Mouse (Mus musculus) liver, adult 2 months (tissue): ENCODE measurements around the gene Mef2a. TPM values are rescaled to one million over a fixed set of nuclear protein-coding genes. Genes with fewer than 3 reads are reported as not detected.
"Not testable (repeated sequence)": the region's sequence is repeated elsewhere in the genome, so short reads cannot be mapped to it uniquely, and the experiment has no call there.

Experiments used
- DNase-seq: peaks from one replicate; pipeline ENCODE4 v3.0.0-alpha.2; 2011; ENCODE audit warnings: low read depth, low spot score; ENCODE audit errors: extremely low read depth
- H3K27ac ChIP-seq: fragments of 200-500 bp; replicated peaks from 2 replicates; pipeline ENCODE4 v1.5.1; 2012; ENCODE audit warnings: low read depth, mild to moderate bottlenecking, control low read depth, inconsistent platforms, low read length; ENCODE audit not compliant: insufficient read depth
- H3K27me3 ChIP-seq: fragments of 200-500 bp; 2 replicates; pipeline ENCODE4 v1.6.1; 2012; ENCODE audit warnings: mild to moderate bottlenecking, moderate library complexity, low read length, inconsistent platforms; ENCODE audit not compliant: control insufficient read depth, insufficient read depth
- H3K36me3 ChIP-seq: fragments of 200-500 bp; 2 replicates; pipeline ENCODE4 v1.6.1; 2012; ENCODE audit warnings: low read length, inconsistent platforms; ENCODE audit not compliant: control insufficient read depth, insufficient read depth
- H3K4me1 ChIP-seq: fragments of 200-500 bp; 2 replicates; pipeline ENCODE4 v1.6.1; 2011; ENCODE audit warnings: low read length; ENCODE audit not compliant: control insufficient read depth, insufficient read depth
- H3K4me3 ChIP-seq: fragments of 200-500 bp; 2 replicates; pipeline ENCODE4 v1.5.1; 2011; ENCODE audit warnings: low read depth, mild to moderate bottlenecking, control low read depth, low read length, moderate library complexity; ENCODE audit not compliant: insufficient read depth
- H3K79me2 ChIP-seq: fragments of 200-500 bp; 2 replicates; pipeline ENCODE4 v1.6.1; 2012; ENCODE audit warnings: inconsistent platforms, mild to moderate bottlenecking, low read length, moderate library complexity; ENCODE audit not compliant: control insufficient read depth, insufficient read depth
- H3K9ac ChIP-seq: fragments of 200-500 bp; 2 replicates; pipeline ENCODE4 v1.6.1; 2012; ENCODE audit warnings: low read depth, mild to moderate bottlenecking, control low read depth, inconsistent platforms, low read length
- CTCF ChIP-seq: fragments of 200-500 bp; IDR thresholded peaks from 2 replicates; pipeline ENCODE4 v1.5.1; 2011; ENCODE audit warnings: low read depth, low read length, control low read depth
- POLR2A ChIP-seq: fragments of 200-500 bp; IDR thresholded peaks from 2 replicates; pipeline ENCODE4 v1.6.1; 2011; ENCODE audit warnings: low read length, control low read depth; ENCODE audit not compliant: insufficient read depth; ENCODE audit errors: extremely low read depth
- WGBS: fragments of 180-500 bp; shearing (Covaris S2); methylation state at CpG from one replicate; pipeline ENCODE4 v1.1.7; 2018; 5-methylcytosine and 5-hydroxymethylcytosine counted together
- polyA plus RNA-seq: library from polyadenylated mRNA; depleted of rRNA; stranded (reverse); fragments of >200 nt; gene quantifications from 2 replicates; pipeline ENCODE4 v1.2.3, GENCODE M21; 2012
- total RNA-seq: library from RNA; depleted of rRNA; stranded (reverse); fragments of >200 nt; gene quantifications from 2 replicates; pipeline ENCODE4 v1.2.3, GENCODE M21; 2014

Mef2a gene
- total and polyA plus RNA-seq, 2 experiments: 12.0 to 24.8 TPM

- WGBS: 93% methylated on average over 3 of the region's 3 CpGs
- DNase-seq: no peak
- H3K4me3 ChIP-seq: no peak overlapping the region
- peaks cover 2% of the 10 kb centered on the region; the same call in 1 of the 2 replicates for H3K4me1 ChIP-seq
- no peak overlapping the region for H3K27ac ChIP-seq
- TF ChIP-seq CTCF (no peak), POLR2A (no peak)
- H3K9ac ChIP-seq: no peak overlapping the region
- H3K27me3 ChIP-seq: no peaks in the 10 kb centered on the region
- H3K36me3 ChIP-seq: peaks cover 4% of the 10 kb centered on the region; the same call in 1 of the 2 replicates
- peaks cover 6% of the 10 kb centered on the region; the same call in 1 of the 2 replicates for H3K79me2 ChIP-seq
Observed at GRCm38 (mm10) chr7:67307078-67307477, 65.6 kb downstream of the Mef2a start.

GRCm38 (mm10) chr7:67304937-67305336 lies 67.7 kb downstream of the Mef2a start:
- no peak overlapping the region for H3K9ac ChIP-seq
- no peak for TF ChIP-seq POLR2A
- no peaks in the 10 kb centered on the region for H3K4me1 ChIP-seq
- peak; percentile 16 for DNase-seq
- H3K27me3 ChIP-seq: no peaks in the 10 kb centered on the region
- no peak overlapping the region for H3K4me3 ChIP-seq
- 23% methylated on average over 3 of the region's 3 CpGs for WGBS
- no peak overlapping the region for H3K27ac ChIP-seq
- peaks cover 4% of the 10 kb centered on the region; the same call in 1 of the 2 replicates for H3K36me3 ChIP-seq
- H3K79me2 ChIP-seq: no peaks in the 10 kb centered on the region; the same call in 1 of the 2 replicates

DNA sequence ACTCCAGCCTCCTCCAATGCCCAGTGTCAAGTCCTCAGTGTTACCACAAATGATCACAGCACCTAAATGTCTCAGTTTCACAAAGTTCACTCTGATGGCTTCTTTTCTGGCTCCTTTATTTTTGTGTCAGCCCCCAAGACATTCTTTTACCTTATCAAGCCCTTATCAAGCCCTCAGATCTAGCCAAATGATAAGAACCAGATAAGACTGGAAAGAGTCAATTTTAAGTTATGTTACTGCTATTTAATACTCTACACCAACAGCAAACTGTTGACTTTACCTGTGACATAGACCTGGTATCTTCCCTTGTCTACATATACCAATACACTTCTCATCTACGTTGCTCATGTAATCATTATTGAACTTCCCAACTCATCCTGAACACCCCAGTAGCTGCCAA lies 76.2 kb downstream of the Mef2a start:
- DNase-seq: no peak
- Histone ChIP-seq H3K4me3 (no peak overlapping the region), H3K4me1 (no peaks in the 10 kb centered on the region), H3K9ac (no peak overlapping the region), H3K27ac (no peak overlapping the region), H3K79me2 (no peaks in the 10 kb centered on the region; the same call in 1 of the 2 replicates), H3K27me3 (no peaks in the 10 kb centered on the region), H3K36me3 (no peaks in the 10 kb centered on the region; the same call in 1 of the 2 replicates)
- TF ChIP-seq POLR2A: no peak
- TF ChIP-seq CTCF: no peak
- 64% methylated on average over 1 of the region's 1 CpGs for WGBS

DNA sequence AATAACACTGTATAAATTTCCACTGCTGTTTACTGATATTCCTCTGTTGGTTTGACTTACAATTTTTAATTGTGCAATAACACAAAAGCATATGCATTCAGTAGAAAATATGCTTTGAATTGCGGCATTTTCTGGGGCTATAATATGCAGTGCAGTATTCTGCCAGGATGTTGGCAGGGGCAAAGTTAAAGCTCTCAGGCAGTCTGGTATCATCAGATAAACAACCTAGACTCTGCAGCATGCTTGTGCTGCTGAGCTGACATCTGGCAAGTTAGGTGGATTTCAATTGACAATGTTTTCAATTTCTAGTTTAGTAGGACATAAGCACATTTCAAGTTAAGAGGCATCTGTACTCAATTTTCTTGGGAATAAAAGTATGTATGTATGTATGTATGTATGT lies 81.3 kb downstream of the Mef2a start:
- TF ChIP-seq CTCF: no peak
- TF ChIP-seq POLR2A: no peak
- DNase-seq: no peak
- Histone ChIP-seq H3K36me3 (peaks cover 2% of the 10 kb centered on the region; the same call in 1 of the 2 replicates), H3K27me3 (no peaks in the 10 kb centered on the region), H3K4me3 (no peak overlapping the region), H3K4me1 (no peaks in the 10 kb centered on the region), H3K79me2 (peaks cover 9% of the 10 kb centered on the region; the same call in 1 of the 2 replicates), H3K9ac (no peak overlapping the region), H3K27ac (no peak overlapping the region)
- WGBS: 84% methylated on average over 1 of the region's 1 CpGs

GRCm38 (mm10) chr7:67287456-67287855 lies 85.2 kb downstream of the Mef2a start:
- 84% methylated on average over 4 of the region's 4 CpGs for WGBS
- no peaks in the 10 kb centered on the region for H3K27me3 ChIP-seq

GRCm38 (mm10) chr7:67283581-67283980 lies 89.1 kb downstream of the Mef2a start:
- H3K79me2 ChIP-seq: peaks cover 5% of the 10 kb centered on the region; the same call in 1 of the 2 replicates
- peaks cover 5% of the 10 kb centered on the region; the same call in 1 of the 2 replicates for H3K36me3 ChIP-seq
- H3K9ac ChIP-seq: no peak overlapping the region
- no peak overlapping the region for H3K27ac ChIP-seq
- H3K4me3 ChIP-seq: no peak overlapping the region
- no peak for DNase-seq
- 87% methylated on average over 6 of the region's 6 CpGs for WGBS
- no peaks in the 10 kb centered on the region for H3K27me3 ChIP-seq
- TF ChIP-seq CTCF (no peak), POLR2A (no peak)
- no peaks in the 10 kb centered on the region for H3K4me1 ChIP-seq

More at GRCm38 (mm10) chr7:67287456-67287855, 85.2 kb downstream of the Mef2a start:
- no peak overlapping the region for H3K9ac ChIP-seq
- no peak overlapping the region for H3K4me3 ChIP-seq
- H3K79me2 ChIP-seq: peaks cover 12% of the 10 kb centered on the region; the same call in 1 of the 2 replicates
- no peak for DNase-seq
- peaks cover 5% of the 10 kb centered on the region; the same call in 1 of the 2 replicates for H3K36me3 ChIP-seq
- no peaks in the 10 kb centered on the region for H3K4me1 ChIP-seq
- TF ChIP-seq POLR2A: no peak
- TF ChIP-seq CTCF: no peak
- H3K27ac ChIP-seq: no peak overlapping the region

- not testable (repeated sequence) for H3K79me2 ChIP-seq, H3K27ac ChIP-seq, H3K27me3 ChIP-seq, DNase-seq, H3K4me3 ChIP-seq, H3K9ac ChIP-seq, H3K4me1 ChIP-seq
- 73% methylated on average over 4 of the region's 4 CpGs for WGBS
- H3K36me3 ChIP-seq: peaks cover 10% of the 10 kb centered on the region
Observed at GRCm38 (mm10) chr7:67270447-67270846, 102.2 kb downstream of the Mef2a start.
